Mouse (Mus musculus) small intestine, adult 2 months (tissue): Measurements from ENCODE around the gene Ctla4.

ENCODE experiments used
- CTCF ChIP-seq: fragments of 200-500 bp; IDR thresholded peaks from 2 replicates; pipeline ENCODE4 v1.5.1; 2012; ENCODE audit warnings: low read depth, mild to moderate bottlenecking, control low read depth, inconsistent platforms, low read length, moderate library complexity, mixed read lengths; ENCODE audit not compliant: insufficient replicate concordance, insufficient read length; ENCODE audit errors: extremely low read depth
- POLR2A ChIP-seq: fragments of 200-500 bp; IDR thresholded peaks from 2 replicates; pipeline ENCODE4 v1.6.1; 2012; ENCODE audit warnings: low read depth, mild to moderate bottlenecking, control low read depth, inconsistent platforms, low read length, moderate library complexity

DNA sequence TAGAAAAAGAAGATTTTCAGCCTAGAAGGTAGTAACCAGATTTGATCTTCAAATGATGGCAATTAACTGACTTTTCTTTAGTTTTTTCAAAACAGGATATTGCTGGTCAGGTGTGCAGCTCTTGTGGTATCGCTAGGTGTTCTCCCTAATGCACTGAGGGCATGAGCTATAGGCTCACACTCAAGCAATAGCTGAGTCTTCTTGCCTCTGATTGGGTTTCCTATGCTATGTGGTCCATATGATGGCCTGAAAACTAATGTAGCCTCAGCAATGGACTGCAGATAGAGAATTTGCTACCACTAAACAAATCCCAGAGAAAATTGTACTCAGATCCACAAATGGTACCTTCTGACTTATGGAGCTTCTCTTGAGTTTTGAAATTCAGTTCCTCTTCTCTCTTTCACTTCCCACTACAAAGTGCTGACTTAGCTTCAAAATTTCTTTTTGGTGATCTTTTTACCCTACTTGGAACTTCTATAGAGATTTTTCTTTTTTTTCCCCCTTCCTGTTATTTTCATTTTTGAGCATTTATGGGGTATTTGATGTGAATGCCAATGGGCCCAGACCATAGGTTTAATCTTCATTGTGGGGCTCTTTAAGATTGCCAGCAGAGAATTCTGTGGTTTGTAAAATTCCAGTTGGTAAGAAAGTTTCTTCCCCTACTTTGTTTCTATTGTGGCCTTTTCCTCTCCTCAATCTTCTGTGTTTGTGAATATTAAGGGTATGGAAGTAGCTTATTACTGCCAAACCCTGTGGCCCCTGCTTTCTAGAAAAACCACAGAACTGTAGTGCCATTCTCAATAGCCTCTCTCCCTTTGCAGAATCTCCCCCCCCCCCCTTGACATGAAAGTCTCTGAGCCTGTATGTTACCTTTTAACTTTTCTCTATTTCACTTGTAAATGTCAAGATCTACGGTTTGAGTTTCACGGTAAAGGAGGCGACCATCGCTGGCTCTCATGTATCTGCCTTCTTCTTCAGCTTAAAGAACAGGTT, 54.6 kb downstream of the Ctla4 start:
- TF ChIP-seq CTCF, result no peak
- TF ChIP-seq POLR2A, result no peak
